In the genomic region with DNA sequence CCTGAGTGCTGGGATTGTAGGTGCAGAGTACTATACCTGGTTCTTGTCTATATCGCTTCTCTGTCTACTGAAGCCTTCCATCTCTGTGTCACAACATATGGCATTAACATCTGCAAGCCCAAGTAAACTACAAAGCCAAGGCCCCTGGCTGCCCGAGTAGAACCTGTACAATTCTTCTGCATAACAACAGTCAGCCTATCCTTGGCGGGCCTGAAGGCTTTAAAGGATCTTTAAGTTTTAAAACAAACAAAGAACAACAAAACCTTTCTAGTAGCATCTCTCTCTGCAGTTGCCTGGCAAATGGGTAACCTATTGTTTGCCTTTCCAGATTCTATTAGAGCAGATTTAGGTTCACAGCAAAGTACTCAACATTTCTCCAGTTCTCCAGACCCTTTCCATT, we compare ENCODE assay signal across 28 mouse cellular contexts.
"Had no signal": no experiment of that assay in that cellular context is flagged by ENCODE, and none has a peak within 500 bp of the region (broad histone marks: within the 10 kb centered on the region; RNA-seq: fewer than 3 reads in every experiment).

No protein-coding gene starts in this region.

- DNase-seq: left cerebral cortex, postnatal 4 days; liver; liver, embryonic 13.5 days; liver, postnatal 0 days; lung, adult 18-20 months; lung, adult 2 months; lung, embryonic 14.5 days; lung, postnatal 10 days; lung, postnatal 14 days; lung, postnatal 36 days; lung, postnatal 4 days; midbrain, embryonic 14.5 days had no signal

- H3K4me3 ChIP-seq: limb, embryonic 10.5 days; limb, embryonic 12.5 days; limb, embryonic 13.5 days; limb, embryonic 15.5 days; liver, embryonic 12.5 days; liver, embryonic 13.5 days; liver, embryonic 15.5 days; lung, embryonic 15.5 days; megakaryocyte, embryonic 14.5 days; midbrain, embryonic 10.5 days; midbrain, embryonic 12.5 days; midbrain, embryonic 13.5 days; midbrain, embryonic 15.5 days; myocyte; neural tube, embryonic 12.5 days had no signal

- H3K4me1 ChIP-seq: limb, embryonic 10.5 days; limb, embryonic 12.5 days; liver, embryonic 15.5 days; midbrain, embryonic 13.5 days; neural tube, embryonic 12.5 days had no signal

- H3K27me3 ChIP-seq: limb, embryonic 12.5 days; limb, embryonic 13.5 days; limb, embryonic 15.5 days; liver, embryonic 12.5 days; liver, embryonic 13.5 days; liver, embryonic 15.5 days; lung, embryonic 15.5 days; megakaryocyte, embryonic 14.5 days; midbrain, embryonic 12.5 days; midbrain, embryonic 13.5 days; midbrain, embryonic 15.5 days; neural tube, embryonic 12.5 days had no signal

- H3K9ac ChIP-seq: limb, embryonic 12.5 days; limb, embryonic 13.5 days; limb, embryonic 15.5 days; liver, embryonic 12.5 days; liver, embryonic 13.5 days; liver, embryonic 14.5 days; liver, embryonic 15.5 days; liver, postnatal 0 days; lung, embryonic 14.5 days; lung, embryonic 15.5 days; midbrain, embryonic 12.5 days; midbrain, embryonic 13.5 days; midbrain, embryonic 15.5 days; neural tube, embryonic 12.5 days had no signal

- H3K27ac ChIP-seq: limb, embryonic 10.5 days; limb, embryonic 12.5 days; limb, embryonic 13.5 days; limb, embryonic 15.5 days; liver, embryonic 12.5 days; liver, embryonic 13.5 days; liver, embryonic 14.5 days; liver, embryonic 15.5 days; lung, embryonic 15.5 days; macrophage; midbrain, embryonic 10.5 days; midbrain, embryonic 12.5 days; midbrain, embryonic 13.5 days; midbrain, embryonic 15.5 days; neural tube, embryonic 12.5 days had no signal
